In the genomic region with DNA sequence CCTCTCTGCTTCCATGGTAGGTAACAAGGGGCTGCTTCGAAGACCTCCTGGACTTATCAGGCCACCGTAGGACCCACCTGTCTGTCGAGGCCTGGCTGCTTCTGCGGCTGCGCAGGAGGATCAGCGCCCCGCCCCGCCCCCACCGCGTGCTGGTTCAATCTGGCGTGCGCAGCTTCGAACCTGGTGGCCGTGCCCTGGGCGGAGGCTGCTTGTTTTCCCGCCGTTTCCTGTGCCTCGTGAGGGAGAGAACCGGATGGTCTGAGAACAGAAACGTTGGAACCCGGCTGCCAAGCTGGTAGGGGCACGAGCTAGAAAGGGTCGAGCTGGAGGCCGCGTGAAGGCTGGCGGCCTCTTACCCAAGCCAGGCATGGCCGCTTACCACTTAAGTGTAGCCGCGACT, we compare ENCODE assay signal across 17 mouse cellular contexts. TPM values are rescaled to one million over a fixed set of nuclear protein-coding genes. Genes with fewer than 3 reads are reported as not detected.
"Had no signal": no experiment of that assay in that cellular context is flagged by ENCODE, and none has a peak within 500 bp of the region (broad histone marks: within the 10 kb centered on the region; RNA-seq: fewer than 3 reads in every experiment).

A gene (plus strand): TSS at position 151 of the 400 bp plus-strand sequence.

- H3K4me3 ChIP-seq: limb, embryonic 13.5 days; midbrain, embryonic 10.5 days; myocyte; neural tube, embryonic 15.5 days had no signal

- H3K4me1 ChIP-seq: limb, embryonic 13.5 days; midbrain, embryonic 10.5 days; neural tube, embryonic 15.5 days had no signal

- DNase-seq: kidney, adult 11 months; kidney, postnatal 10 days; left cerebral cortex, postnatal 4 days; lung, adult 18-20 months; lung, postnatal 36 days; midbrain, embryonic 14.5 days; thymus, postnatal 14 days had no signal

- H3K36me3 ChIP-seq: limb, embryonic 13.5 days; midbrain, embryonic 10.5 days; neural tube, embryonic 15.5 days had no signal

- H3K9me3 ChIP-seq: limb, embryonic 13.5 days; midbrain, embryonic 10.5 days; neural tube, embryonic 15.5 days had no signal

- H3K27me3 ChIP-seq: limb, embryonic 13.5 days; neural tube, embryonic 15.5 days had no signal

- H3K27ac ChIP-seq: limb, embryonic 13.5 days; liver, embryonic 14.5 days; midbrain, embryonic 10.5 days; neural tube, embryonic 15.5 days had no signal

- H3K4me2 ChIP-seq: limb, embryonic 13.5 days; neural tube, embryonic 15.5 days had no signal

- H3K9ac ChIP-seq: limb, embryonic 13.5 days; liver, embryonic 14.5 days; neural tube, embryonic 15.5 days had no signal

RNA-seq across cellular contexts. Expression of the gene that starts here (rescaled TPM):
- polyA plus RNA-seq: kidney, embryonic 14.5 days; large intestine, adult 2 months; limb, embryonic 13.5 days; liver, adult 2 months; liver, embryonic 14.5 days; lung, embryonic 16.5 days; midbrain, embryonic 10.5 days; midbrain, embryonic 14.5 days; myocyte; neural tube, embryonic 11.5 days had no signal
